Mouse (Mus musculus): Measurements from ENCODE around the gene Timeless.
"Not testable (repeated sequence)": the region's sequence is repeated elsewhere in the genome, so short reads cannot be mapped to it uniquely, and the experiment has no call there.

Gene Timeless

GRCm38 (mm10) chr10:128231697-128232419 is at the start of gene Timeless:
Gene Timeless (plus strand): TSS chr10:128232065.
- DNase-seq (ENCODE audit: low spot score in 2 of 2) = peak; percentile 78 to 85

GRCm38 (mm10) chr10:128184296-128184695 is 47.6 kb upstream of the Timeless start:
- DNase-seq (ENCODE audit: low spot score in 2 of 2) = no peak

- DNase-seq (ENCODE audit: low spot score in 2 of 2) = no peak
These were observed 46.5 kb upstream of the Timeless start for GRCm38 (mm10) chr10:128185277-128185940.

- DNase-seq (ENCODE audit: low spot score in 2 of 2) = peak; percentile 82 to 83
These were observed 45.9 kb upstream of the Timeless start for GRCm38 (mm10) chr10:128185959-128186358.

- no peak for DNase-seq (ENCODE audit: low spot score in 2 of 2)
These were observed 44.7 kb upstream of the Timeless start for GRCm38 (mm10) chr10:128187181-128187605.

GRCm38 (mm10) chr10:128188242-128188877 is 43.5 kb upstream of the Timeless start:
- peak; percentile 83 to 86 for DNase-seq (ENCODE audit: low spot score in 2 of 2)

- no peak for DNase-seq (ENCODE audit: low spot score in 2 of 2)
These were observed 40.4 kb upstream of the Timeless start for GRCm38 (mm10) chr10:128191472-128191871.

- DNase-seq (ENCODE audit: low spot score in 2 of 2) = not testable (repeated sequence)
These were observed 39.7 kb upstream of the Timeless start for GRCm38 (mm10) chr10:128192030-128192766.

- DNase-seq (ENCODE audit: low spot score in 2 of 2) = no peak
These were observed 38.8 kb upstream of the Timeless start for GRCm38 (mm10) chr10:128193113-128193512.

- peak; percentile 98 to 99 for DNase-seq (ENCODE audit: low spot score in 2 of 2)
These were observed 37.8 kb upstream of the Timeless start, which contains the start of gene Gls2 for GRCm38 (mm10) chr10:128194024-128194550. Gene Gls2 (plus strand): TSS chr10:128194457.

GRCm38 (mm10) chr10:128194551-128195461 is 37.1 kb upstream of the Timeless start:
- peak; percentile 70 to 74 for DNase-seq (ENCODE audit: low spot score in 2 of 2)

- no peak for DNase-seq (ENCODE audit: low spot score in 2 of 2)
These were observed 30.0 kb upstream of the Timeless start for GRCm38 (mm10) chr10:128201856-128202255.

GRCm38 (mm10) chr10:128204941-128205340 is 26.9 kb upstream of the Timeless start:
- DNase-seq (ENCODE audit: low spot score in 2 of 2) = no peak

- DNase-seq (ENCODE audit: low spot score in 2 of 2) = no peak
These were observed 23.5 kb upstream of the Timeless start for GRCm38 (mm10) chr10:128208326-128208725.

GRCm38 (mm10) chr10:128209311-128210009 is 22.4 kb upstream of the Timeless start:
- no peak for DNase-seq (ENCODE audit: low spot score in 2 of 2)

- no peak for DNase-seq (ENCODE audit: low spot score in 2 of 2)
These were observed 21.7 kb upstream of the Timeless start for GRCm38 (mm10) chr10:128210131-128210530.

- peak in 1 of 2 experiments; percentile 23 for DNase-seq (ENCODE audit: low spot score in 2 of 2)
These were observed 20.9 kb upstream of the Timeless start for GRCm38 (mm10) chr10:128210954-128211353.

- peak; percentile 94 to 95 for DNase-seq (ENCODE audit: low spot score in 2 of 2)
These were observed 20.3 kb upstream of the Timeless start, which contains the start of gene Spryd4 for GRCm38 (mm10) chr10:128211390-128212108. Gene Spryd4 (minus strand): TSS chr10:128211807.

GRCm38 (mm10) chr10:128212148-128212547 is 19.7 kb upstream of the Timeless start:
- DNase-seq (ENCODE audit: low spot score in 2 of 2) = no peak

Measured in right cerebral cortex, adult 2 months (tissue).